Mouse (Mus musculus) CD4-positive naive resting alpha-beta T cell, adult 76 days (primary cell): ENCODE measurements around the gene Mios. TPM values are rescaled to one million over a fixed set of nuclear protein-coding genes. Genes with fewer than 3 reads are reported as not detected.

Experiments
- total RNA-seq: library from RNA; stranded (reverse); gene quantifications from one replicate; pipeline ENCODE4 v1.2.4, GENCODE M21; 2023

Gene Mios
- total RNA-seq: 27.0 TPM

DNA sequence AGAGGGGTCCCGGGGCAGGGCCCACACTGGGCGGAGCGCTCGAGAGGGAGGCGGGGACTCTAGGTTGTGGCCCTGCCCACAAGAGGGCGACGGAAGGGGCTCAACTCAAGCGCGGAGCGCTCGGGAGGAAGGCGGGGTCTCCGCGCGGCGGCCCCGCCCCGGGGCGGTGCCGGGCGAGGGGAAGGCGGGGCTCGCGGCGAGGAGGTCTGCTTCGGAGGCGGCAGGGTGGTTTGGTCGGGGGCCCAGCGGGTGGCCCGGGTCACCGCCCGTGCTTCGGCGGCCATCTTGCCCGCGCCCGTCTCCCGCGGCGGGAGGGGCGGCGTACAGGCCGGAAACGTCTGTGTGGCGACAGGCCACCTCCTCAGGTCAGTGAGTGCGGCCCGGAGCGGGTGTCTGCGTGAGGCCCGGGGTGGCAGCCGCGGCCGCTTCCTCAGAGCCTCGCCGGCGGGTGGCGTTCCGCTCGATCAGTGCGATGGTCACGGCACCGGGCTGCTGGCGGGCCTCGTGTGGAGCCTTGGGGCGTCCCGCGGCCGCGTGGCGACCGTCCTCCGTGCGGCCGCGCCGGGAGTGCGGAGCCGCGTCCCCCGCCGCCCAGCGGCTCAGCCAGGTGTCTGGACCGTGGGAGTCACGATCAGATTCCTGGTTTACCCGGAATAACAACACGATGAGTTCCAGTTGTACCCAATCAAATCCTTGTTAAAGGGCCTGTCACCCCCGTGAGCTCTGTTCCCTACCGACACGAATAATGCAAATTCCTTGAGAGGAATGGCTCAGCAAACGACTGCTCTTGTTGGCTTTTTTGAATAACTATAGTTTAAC, at the start of gene Mios:
Gene Mios, plus strand, starts transcription at position 176 of the 819 bp plus-strand sequence.

GRCm38 (mm10) chr6:8192517-8192916, 16.5 kb upstream of the Mios start, which contains the start of gene Col28a1:
Gene Col28a1, minus strand, starts transcription at chr6:8192617.

GRCm38 (mm10) chr6:8259004-8259666, 50.1 kb downstream of the Mios start, which contains the start of the genes Rpa3, Umad1 and Gm45062:
Gene Rpa3, minus strand, starts transcription at chr6:8259173.
Gene Umad1, plus strand, starts transcription at chr6:8259288.
Gene Gm45062, plus strand, starts transcription at chr6:8259450.

Other genes starting within 250 kb of the Mios start
- not detected for gene Col28a1, start 16.6 kb upstream of the Mios start, total RNA-seq
- gene Rpa3, start 50.0 kb downstream of the Mios start, total RNA-seq: 13.3 TPM
- gene Umad1, start 50.1 kb downstream of the Mios start, total RNA-seq: 9.3 TPM
- gene Gm45062, start 50.2 kb downstream of the Mios start, total RNA-seq: not detected